Mouse (Mus musculus) heart, embryonic 12.5 days (tissue): ENCODE data around the gene Ifit1bl2. TPM values are rescaled to one million over a fixed set of nuclear protein-coding genes. Genes with fewer than 3 reads are reported as not detected.
A peak's percentile ranks its signal among the peaks of the same experiment; 100 is the strongest.
"Not testable (repeated sequence)": the region's sequence is repeated elsewhere in the genome, so short reads cannot be mapped to it uniquely, and the experiment has no call there.

Experiments used
- ATAC-seq: fragments of 200-750 bp; cut with Nextera tagmentation; 2 replicates; pipeline ENCODE4 v1.8.0; 2017; ENCODE audit warnings: moderate TSS enrichment, moderate library complexity; ENCODE audit not compliant: insufficient number of reproducible peaks, low FRiP score
- H3K27ac ChIP-seq: fragments of 300-500 bp; sonication (generic); 2 replicates; pipeline ENCODE4 v1.5.1; 2016; ENCODE audit warnings: mild to moderate bottlenecking, moderate library complexity; ENCODE audit not compliant: poor library complexity, severe bottlenecking
- H3K27me3 ChIP-seq: fragments of 300-500 bp; sonication (generic); replicated peaks from 2 replicates; pipeline ENCODE4 v1.6.1; 2016; ENCODE audit warnings: mild to moderate bottlenecking, moderate library complexity
- H3K36me3 ChIP-seq: fragments of 300-500 bp; sonication (generic); 2 replicates; pipeline ENCODE4 v1.6.1; 2016; ENCODE audit warnings: mild to moderate bottlenecking, moderate library complexity
- H3K4me1 ChIP-seq: fragments of 300-500 bp; sonication (generic); replicated peaks from 2 replicates; pipeline ENCODE4 v1.6.1; 2016; ENCODE audit warnings: mild to moderate bottlenecking
- H3K4me2 ChIP-seq: fragments of 300-500 bp; sonication (generic); 2 replicates; pipeline ENCODE4 v1.6.1; 2016; ENCODE audit warnings: mild to moderate bottlenecking, moderate library complexity
- H3K4me3 ChIP-seq: fragments of 300-500 bp; sonication (generic); 2 replicates; pipeline ENCODE4 v1.5.1; 2016; ENCODE audit warnings: mild to moderate bottlenecking
- H3K9ac ChIP-seq: fragments of 300-500 bp; sonication (generic); 2 replicates; pipeline ENCODE4 v1.6.1; 2016; ENCODE audit warnings: mild to moderate bottlenecking, moderate library complexity
- H3K9me3 ChIP-seq: fragments of 300-500 bp; sonication (generic); replicated peaks from 2 replicates; pipeline ENCODE4 v1.6.1; 2016; ENCODE audit warnings: mild to moderate bottlenecking, moderate library complexity
- WGBS: fragments of 180-500 bp; shearing (Covaris S2); methylation state at CpG from one replicate; pipeline ENCODE4 v1.1.7; 2016; 5-methylcytosine and 5-hydroxymethylcytosine counted together
- polyA plus RNA-seq: library from polyadenylated mRNA; unstranded; fragments of >200 nt; fragmentation: Nextera tagmentation; extraction: Ambion mirVana; gene quantifications from 2 replicates; pipeline ENCODE4 v1.2.1, GENCODE M21; 2016

The Ifit1bl2 gene
- polyA plus RNA-seq, 1 experiment from 2014 or later: 1.0 TPM

DNA sequence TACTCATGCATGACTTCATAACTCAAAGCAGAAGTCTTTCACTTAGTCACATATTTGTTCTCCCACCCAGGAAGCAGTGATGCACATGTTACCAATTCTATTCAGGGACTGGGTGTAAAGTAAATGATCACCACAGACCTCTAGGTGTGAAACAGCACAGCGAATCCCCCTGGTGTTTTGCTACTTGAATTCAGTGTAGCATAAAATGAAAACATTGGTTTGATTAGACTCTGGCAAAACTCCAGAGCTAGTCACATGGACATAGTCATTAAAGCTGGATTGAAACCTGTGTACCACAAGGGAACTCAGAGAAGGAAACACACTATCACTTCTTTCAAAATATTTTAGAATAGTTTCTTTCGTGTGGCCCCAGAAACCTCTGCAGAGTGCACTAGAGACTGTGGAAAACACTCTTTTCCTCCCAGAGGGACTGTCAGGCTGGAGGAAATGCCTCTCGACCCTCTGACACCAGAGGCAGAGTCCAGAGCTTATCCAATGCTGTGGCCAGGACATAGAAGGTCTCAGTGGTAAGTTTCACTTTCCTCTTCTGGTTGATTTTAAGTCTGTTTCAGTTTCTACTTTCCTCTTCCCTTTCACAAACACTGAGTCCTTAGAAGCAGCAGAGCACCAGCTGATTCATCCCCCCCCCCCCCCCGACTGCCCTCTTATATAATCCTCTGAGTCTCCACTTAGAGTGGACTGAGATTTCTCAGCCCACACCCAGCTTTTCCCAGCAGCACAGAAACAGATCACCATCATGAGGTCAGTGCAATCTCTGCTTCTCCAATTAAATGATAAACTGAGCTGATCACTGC, 33.1 kb downstream of the Ifit1bl2 start, which contains the start of gene Ifit3b:
Ifit3b (plus strand) TSS at position 734 of the 815 bp plus-strand sequence.
- ATAC-seq: peak; percentile 59
- not testable (repeated sequence) for H3K9me3 ChIP-seq, H3K27ac ChIP-seq, H3K4me2 ChIP-seq, H3K4me3 ChIP-seq, H3K36me3 ChIP-seq, H3K9ac ChIP-seq, H3K27me3 ChIP-seq, H3K4me1 ChIP-seq
- 29% methylated on average over 4 of the region's 4 CpGs for WGBS

DNA sequence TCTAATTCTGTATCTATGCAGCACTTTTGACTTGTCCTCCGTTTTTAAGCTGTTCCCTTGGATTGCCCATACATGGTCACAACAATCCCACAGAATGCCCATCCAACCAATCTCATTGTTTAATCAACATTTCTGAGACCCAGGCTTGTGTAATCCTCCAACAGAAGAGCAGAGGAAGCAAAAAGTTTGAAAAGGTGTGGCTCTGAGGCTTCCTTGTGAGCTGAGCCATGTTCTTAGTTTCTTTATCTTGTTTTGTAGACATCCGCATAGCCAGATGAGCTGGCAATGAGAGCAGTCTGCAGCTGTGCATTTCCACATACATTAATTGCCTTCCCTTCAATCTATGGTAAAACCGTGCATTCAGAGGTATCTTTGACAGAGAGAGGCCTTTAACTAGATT, 35.1 kb downstream of the Ifit1bl2 start:
- Histone ChIP-seq H3K36me3 (no peaks in the 10 kb centered on the region), H3K27ac (no peak overlapping the region), H3K4me1 (no peaks in the 10 kb centered on the region), H3K27me3 (no peaks in the 10 kb centered on the region), H3K9ac (no peak overlapping the region), H3K9me3 (no peaks in the 10 kb centered on the region), H3K4me2 (no peak overlapping the region), H3K4me3 (no peak overlapping the region)
- no peak for ATAC-seq
- 79% methylated on average over 3 of the region's 3 CpGs for WGBS

- H3K4me3 ChIP-seq, H3K36me3 ChIP-seq, H3K27me3 ChIP-seq, H3K4me1 ChIP-seq, ATAC-seq, H3K9ac ChIP-seq, H3K9me3 ChIP-seq, H3K4me2 ChIP-seq, H3K27ac ChIP-seq: not testable (repeated sequence)
- WGBS: 39% methylated on average over 1 of the region's 1 CpGs
Measured at GRCm38 (mm10) chr19:34601888-34602287, 38.7 kb downstream of the Ifit1bl2 start, which contains the start of gene Ifit1bl1. Gene Ifit1bl1, minus strand, starts transcription at chr19:34601956.

DNA sequence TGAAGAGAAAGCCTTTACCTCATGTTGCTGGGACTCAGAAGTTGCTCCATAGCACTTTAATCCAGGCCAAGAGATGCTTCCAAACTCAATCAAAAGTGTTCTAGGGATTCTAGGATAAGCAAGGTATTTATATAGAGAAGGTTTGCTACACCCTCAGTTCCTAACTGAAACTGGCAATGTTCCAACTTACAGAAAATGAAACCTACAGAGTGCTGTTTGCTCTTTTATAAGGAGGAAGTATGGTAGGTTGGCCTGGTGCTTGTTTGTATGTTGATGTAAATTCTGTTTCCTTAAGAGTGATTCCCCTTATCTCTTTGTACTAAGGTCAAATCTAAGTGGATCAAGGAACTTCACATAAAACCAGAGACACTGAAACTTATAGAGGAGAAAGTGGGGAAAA, 41.3 kb downstream of the Ifit1bl2 start:
- not testable (repeated sequence) for H3K4me3 ChIP-seq, H3K4me1 ChIP-seq, H3K4me2 ChIP-seq, H3K27me3 ChIP-seq, ATAC-seq, H3K9ac ChIP-seq, H3K9me3 ChIP-seq, H3K27ac ChIP-seq, H3K36me3 ChIP-seq

DNA sequence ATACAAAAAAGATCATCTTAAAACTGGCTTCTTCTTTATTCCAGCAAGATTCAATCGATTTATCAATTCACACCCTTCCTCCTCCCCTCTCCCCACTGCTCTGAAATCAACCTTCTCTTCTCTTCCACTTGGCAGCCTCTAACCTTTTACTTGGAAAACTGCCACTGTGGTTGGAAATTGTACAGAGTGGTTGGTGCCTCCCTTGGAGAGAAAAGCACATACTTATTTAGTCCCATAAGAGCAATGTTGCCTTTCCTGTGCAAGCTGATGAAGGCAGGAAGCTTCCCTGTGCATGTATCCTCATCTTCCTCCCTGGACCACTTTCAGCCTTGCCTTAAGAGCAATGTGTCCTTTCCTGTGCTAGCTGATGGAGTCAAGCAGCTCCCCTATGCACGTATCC, 42.2 kb downstream of the Ifit1bl2 start:
- H3K9ac ChIP-seq: no peak overlapping the region
- ATAC-seq: no peak
- WGBS: 67% methylated on average over 2 of the region's 2 CpGs

DNA sequence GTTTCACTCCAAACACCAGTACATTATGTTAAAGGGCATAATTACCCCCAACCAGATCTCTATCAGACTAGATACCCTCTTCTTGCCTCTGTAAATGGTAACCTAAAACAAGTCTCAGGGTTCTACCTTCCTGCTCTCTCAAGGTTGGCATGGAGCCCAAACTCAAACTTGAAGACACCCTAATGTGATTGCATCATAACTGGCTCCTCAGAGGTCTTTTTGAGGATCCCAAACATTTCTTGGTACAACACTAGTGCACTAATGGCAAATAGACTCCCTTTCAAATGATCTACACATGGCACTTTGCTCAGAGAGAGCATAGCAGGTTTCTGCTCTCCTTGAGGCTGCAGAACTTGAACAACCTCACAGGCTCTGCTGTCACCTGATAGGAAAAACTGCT, 43.7 kb downstream of the Ifit1bl2 start:
- no peak overlapping the region for H3K4me3 ChIP-seq
- H3K4me2 ChIP-seq: no peak overlapping the region
- H3K27ac ChIP-seq: no peak overlapping the region

More for the DNA sequence above, 42.2 kb downstream of the Ifit1bl2 start:
- Histone ChIP-seq H3K4me2 (no peak overlapping the region), H3K4me1 (peaks cover 10% of the 10 kb centered on the region; the same call in 1 of the 2 replicates), H3K27ac (no peak overlapping the region), H3K4me3 (no peak overlapping the region), H3K9me3 (no peaks in the 10 kb centered on the region), H3K27me3 (no peaks in the 10 kb centered on the region), H3K36me3 (no peaks in the 10 kb centered on the region)

DNA sequence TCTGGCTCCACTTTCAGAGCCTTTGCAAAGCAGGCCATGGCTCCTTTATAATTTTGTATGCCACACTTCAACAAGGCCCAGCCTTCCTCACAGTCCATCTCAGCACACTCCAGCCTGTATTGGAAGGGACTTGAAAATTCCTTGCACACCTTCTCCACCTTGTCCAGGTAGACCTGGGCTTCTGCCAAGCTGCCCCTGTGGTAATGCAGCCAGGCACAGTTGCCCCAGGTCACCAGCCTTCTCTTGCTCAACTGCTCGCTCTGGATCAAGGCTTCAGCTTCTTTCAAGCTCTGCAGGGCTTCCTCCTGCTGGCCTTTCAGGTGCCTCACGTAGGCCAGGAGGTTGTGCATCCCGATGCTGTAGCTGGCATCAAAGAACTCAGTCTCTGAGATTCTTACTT, 46.0 kb downstream of the Ifit1bl2 start:
- WGBS: 72% methylated on average over 3 of the region's 3 CpGs
- not testable (repeated sequence) for H3K27me3 ChIP-seq, ATAC-seq, H3K9me3 ChIP-seq, H3K27ac ChIP-seq, H3K36me3 ChIP-seq, H3K4me2 ChIP-seq, H3K4me3 ChIP-seq, H3K9ac ChIP-seq, H3K4me1 ChIP-seq

More for the DNA sequence above, 43.7 kb downstream of the Ifit1bl2 start:
- Histone ChIP-seq H3K27me3 (no peaks in the 10 kb centered on the region), H3K9ac (no peak overlapping the region), H3K4me1 (peaks cover 10% of the 10 kb centered on the region; the same call in 1 of the 2 replicates), H3K36me3 (no peaks in the 10 kb centered on the region), H3K9me3 (no peaks in the 10 kb centered on the region)
- ATAC-seq: no peak

DNA sequence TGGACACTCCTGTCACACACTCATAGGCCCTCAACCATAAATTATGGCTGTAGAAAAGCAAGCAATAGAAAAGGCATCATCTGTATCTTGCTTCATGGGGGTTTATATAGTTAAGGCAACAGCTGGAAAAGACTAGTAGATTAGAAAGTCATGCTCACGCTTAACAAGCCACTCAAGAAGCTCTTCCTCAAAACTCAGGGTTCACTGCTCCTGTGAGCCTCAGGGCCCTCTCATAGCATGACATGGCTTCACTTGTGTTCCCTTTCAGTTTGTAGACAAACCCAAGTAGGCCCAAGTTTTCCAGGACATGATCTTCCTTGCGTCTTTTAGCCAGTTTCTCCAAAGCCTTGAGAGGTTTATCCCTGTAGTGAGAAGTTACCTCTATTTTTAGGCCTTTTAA, 47.1 kb downstream of the Ifit1bl2 start:
- Histone ChIP-seq H3K36me3 (no peaks in the 10 kb centered on the region), H3K4me1 (peaks cover 8% of the 10 kb centered on the region; the same call in 1 of the 2 replicates), H3K4me3 (no peak overlapping the region), H3K9ac (no peak overlapping the region), H3K4me2 (no peak overlapping the region), H3K27ac (no peak overlapping the region), H3K9me3 (no peaks in the 10 kb centered on the region), H3K27me3 (no peaks in the 10 kb centered on the region)
- 82% methylated on average over 2 of the region's 2 CpGs for WGBS
- ATAC-seq: no peak

- no peaks in the 10 kb centered on the region for H3K9me3 ChIP-seq
- no peaks in the 10 kb centered on the region for H3K27me3 ChIP-seq
- H3K4me2 ChIP-seq: no peak overlapping the region
- ATAC-seq: no peak
- H3K4me3 ChIP-seq: no peak overlapping the region
- H3K9ac ChIP-seq: no peak overlapping the region
- H3K36me3 ChIP-seq: no peaks in the 10 kb centered on the region
- H3K4me1 ChIP-seq: no peaks in the 10 kb centered on the region
- H3K27ac ChIP-seq: no peak overlapping the region
Measured at GRCm38 (mm10) chr19:34588959-34589358, 51.6 kb downstream of the Ifit1bl2 start.

- 63% methylated on average over 7 of the region's 12 CpGs for WGBS
- not testable (repeated sequence) for H3K27ac ChIP-seq, H3K27me3 ChIP-seq, H3K9ac ChIP-seq, H3K4me2 ChIP-seq, H3K36me3 ChIP-seq, H3K4me1 ChIP-seq, H3K9me3 ChIP-seq, ATAC-seq, H3K4me3 ChIP-seq
Measured at GRCm38 (mm10) chr19:34587898-34588692, 52.4 kb downstream of the Ifit1bl2 start.

- H3K4me2 ChIP-seq, H3K27ac ChIP-seq, ATAC-seq, H3K9ac ChIP-seq, H3K36me3 ChIP-seq, H3K9me3 ChIP-seq, H3K4me3 ChIP-seq, H3K4me1 ChIP-seq, H3K27me3 ChIP-seq: not testable (repeated sequence)
- 58% methylated on average over 5 of the region's 5 CpGs for WGBS
Measured at GRCm38 (mm10) chr19:34585740-34586458, 54.6 kb downstream of the Ifit1bl2 start.
